Mouse (Mus musculus): Measurements from ENCODE around the gene Ugt1a1. TPM values are rescaled to one million over a fixed set of nuclear protein-coding genes. Genes with fewer than 3 reads are reported as not detected.

Ugt1a1 gene
- total and polyA plus RNA-seq, 2 experiments: 574 to 719 TPM

DNA sequence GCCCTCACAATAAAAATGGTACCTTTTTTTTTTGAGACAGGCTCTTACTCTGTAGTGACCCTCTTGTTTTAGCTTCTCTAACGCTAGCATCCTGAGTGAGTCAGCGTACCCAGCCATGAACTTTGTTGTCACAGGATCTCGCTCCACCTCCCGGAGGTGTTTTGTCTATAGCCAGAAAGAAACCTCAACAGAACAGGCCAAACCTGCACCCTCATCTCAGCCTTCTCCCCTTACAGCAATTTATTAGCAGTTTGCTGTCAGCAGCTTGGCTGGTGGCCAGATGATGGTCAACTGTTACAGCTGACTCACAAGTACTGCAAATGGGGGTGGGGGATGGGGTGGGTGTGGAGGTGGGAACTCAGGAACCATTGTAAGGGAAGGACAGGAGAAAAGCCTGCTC lies 50.5 kb downstream of the Ugt1a1 start:
- Histone ChIP-seq H3K27ac (replicated peaks; ENCODE audit: insufficient read depth, low read depth, low read length) (no peak overlapping the region), H3K36me3 (ENCODE audit: control insufficient read depth, insufficient read depth, low read length) (peaks cover 41% of the 10 kb centered on the region), H3K4me1 (ENCODE audit: control insufficient read depth, insufficient read depth, low read length) (peaks cover 19% of the 10 kb centered on the region), H3K79me2 (ENCODE audit: control insufficient read depth, insufficient read depth, low read length) (peaks cover 8% of the 10 kb centered on the region; the same call in 1 of the 2 replicates), H3K4me3 (ENCODE audit: insufficient read depth, low read depth, low read length) (no peak overlapping the region), H3K9ac (ENCODE audit: low read depth, low read length) (no peak overlapping the region), H3K27me3 (ENCODE audit: control insufficient read depth, insufficient read depth, low read length) (no peaks in the 10 kb centered on the region)
- TF ChIP-seq POLR2A (IDR thresholded peaks at IDR 0.05; ENCODE audit: extremely low read depth, insufficient read depth, low read length) (no peak), CTCF (IDR thresholded peaks at IDR 0.05; ENCODE audit: low read depth, low read length) (no peak)
- 72% methylated on average over 4 of the region's 4 CpGs for WGBS
- no peak for DNase-seq (ENCODE audit: extremely low read depth, low read depth, low spot score)

DNA sequence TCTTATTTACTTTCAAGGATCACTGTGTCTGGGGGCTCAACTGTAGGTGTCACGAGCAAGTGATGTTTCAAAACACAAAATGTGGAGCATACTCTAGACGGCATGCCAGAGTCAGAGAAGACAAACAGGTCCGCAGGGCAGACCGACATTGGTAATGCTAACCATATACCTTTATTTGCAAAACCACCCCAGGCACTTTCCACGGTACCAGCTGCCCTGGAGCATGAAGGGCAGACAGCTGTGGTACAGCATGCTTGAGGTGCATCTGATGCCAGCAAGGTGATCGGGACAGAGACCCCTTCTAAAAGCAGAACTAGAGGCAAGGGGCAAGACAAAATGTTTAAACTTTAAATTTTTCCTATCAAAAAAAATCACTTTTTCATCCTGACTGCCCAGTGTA lies 51.2 kb downstream of the Ugt1a1 start:
- H3K36me3 ChIP-seq (ENCODE audit: control insufficient read depth, insufficient read depth, low read length): peaks cover 48% of the 10 kb centered on the region
- TF ChIP-seq CTCF (IDR thresholded peaks at IDR 0.05; ENCODE audit: low read depth, low read length) (no peak), POLR2A (IDR thresholded peaks at IDR 0.05; ENCODE audit: extremely low read depth, insufficient read depth, low read length) (no peak)
- H3K27me3 ChIP-seq (ENCODE audit: control insufficient read depth, insufficient read depth, low read length): no peaks in the 10 kb centered on the region
- WGBS: 66% methylated on average over 6 of the region's 6 CpGs
- H3K9ac ChIP-seq (ENCODE audit: low read depth, low read length): no peak overlapping the region
- H3K4me1 ChIP-seq (ENCODE audit: control insufficient read depth, insufficient read depth, low read length): peaks cover 25% of the 10 kb centered on the region
- H3K4me3 ChIP-seq (ENCODE audit: insufficient read depth, low read depth, low read length): no peak overlapping the region
- peaks cover 12% of the 10 kb centered on the region; the same call in 1 of the 2 replicates for H3K79me2 ChIP-seq (ENCODE audit: control insufficient read depth, insufficient read depth, low read length)
- DNase-seq (ENCODE audit: extremely low read depth, low read depth, low spot score): no peak
- H3K27ac ChIP-seq (replicated peaks; ENCODE audit: insufficient read depth, low read depth, low read length): no peak overlapping the region

- H3K27ac ChIP-seq (replicated peaks; ENCODE audit: insufficient read depth, low read depth, low read length): no peak overlapping the region
- H3K79me2 ChIP-seq (ENCODE audit: control insufficient read depth, insufficient read depth, low read length): peaks cover 12% of the 10 kb centered on the region; the same call in 1 of the 2 replicates
- no peaks in the 10 kb centered on the region for H3K27me3 ChIP-seq (ENCODE audit: control insufficient read depth, insufficient read depth, low read length)
- TF ChIP-seq POLR2A (IDR thresholded peaks at IDR 0.05; ENCODE audit: extremely low read depth, insufficient read depth, low read length): no peak
- TF ChIP-seq CTCF (IDR thresholded peaks at IDR 0.05; ENCODE audit: low read depth, low read length): no peak
- WGBS: 89% methylated on average over 5 of the region's 5 CpGs
- DNase-seq (ENCODE audit: extremely low read depth, low read depth, low spot score): no peak
- peaks cover 32% of the 10 kb centered on the region for H3K4me1 ChIP-seq (ENCODE audit: control insufficient read depth, insufficient read depth, low read length)
- no peak overlapping the region for H3K4me3 ChIP-seq (ENCODE audit: insufficient read depth, low read depth, low read length)
- peaks cover 53% of the 10 kb centered on the region for H3K36me3 ChIP-seq (ENCODE audit: control insufficient read depth, insufficient read depth, low read length)
- no peak overlapping the region for H3K9ac ChIP-seq (ENCODE audit: low read depth, low read length)
Observed at GRCm38 (mm10) chr1:88263778-88264177, 52.0 kb downstream of the Ugt1a1 start.

DNA sequence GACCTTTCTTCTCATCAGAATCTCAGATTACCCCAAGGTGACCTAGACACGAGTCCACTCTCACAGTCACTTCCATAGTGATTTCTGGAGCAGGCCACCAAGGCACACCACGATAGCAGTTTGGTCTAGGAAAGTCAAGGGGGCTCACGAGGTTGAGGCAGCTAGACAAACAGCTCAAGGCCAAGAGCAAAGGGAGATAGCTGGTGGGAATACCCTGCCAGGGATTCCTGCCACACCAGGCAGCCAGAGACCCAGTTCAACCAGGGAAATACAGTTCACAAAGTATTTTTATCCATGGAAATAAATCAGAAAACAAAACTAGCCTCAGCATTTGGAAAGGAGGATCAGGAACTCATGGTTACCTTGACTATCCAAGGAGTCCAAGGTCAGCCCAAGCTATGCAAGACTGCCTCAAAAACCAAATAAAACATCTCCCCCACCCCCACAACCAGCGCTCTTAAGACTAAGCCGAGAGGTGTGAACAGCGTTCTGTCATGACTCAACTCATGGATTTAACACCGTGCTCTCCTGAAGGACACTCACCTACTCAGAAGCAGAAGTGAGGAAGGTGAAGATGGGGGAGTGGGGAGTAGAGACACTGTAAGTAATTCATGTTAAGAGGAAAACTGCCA lies 52.6 kb downstream of the Ugt1a1 start:
- H3K36me3 ChIP-seq (ENCODE audit: control insufficient read depth, insufficient read depth, low read length): peaks cover 58% of the 10 kb centered on the region
- no peaks in the 10 kb centered on the region for H3K27me3 ChIP-seq (ENCODE audit: control insufficient read depth, insufficient read depth, low read length)
- 82% methylated on average over 7 of the region's 7 CpGs for WGBS

DNA sequence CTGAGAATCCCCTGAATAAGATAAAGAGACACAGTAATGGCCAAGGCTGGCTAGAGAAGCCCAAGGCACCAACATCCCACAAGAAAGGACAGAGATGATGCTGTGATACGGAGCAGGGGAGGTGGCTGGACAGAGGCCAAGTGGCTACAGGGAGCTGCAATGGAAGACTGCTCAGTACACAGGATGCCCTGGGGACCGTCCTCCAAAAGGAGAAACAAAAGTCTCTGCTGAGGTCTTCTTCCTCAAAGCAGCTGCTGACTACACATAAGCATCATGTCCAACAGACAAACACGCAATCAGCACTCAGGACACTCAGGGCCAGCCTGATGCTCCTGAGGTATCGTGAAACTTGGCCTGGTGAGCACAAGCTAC lies 53.1 kb downstream of the Ugt1a1 start:
- peaks cover 60% of the 10 kb centered on the region for H3K36me3 ChIP-seq (ENCODE audit: control insufficient read depth, insufficient read depth, low read length)
- H3K4me1 ChIP-seq (ENCODE audit: control insufficient read depth, insufficient read depth, low read length): peaks cover 33% of the 10 kb centered on the region
- 72% methylated on average over 4 of the region's 4 CpGs for WGBS
- H3K27ac ChIP-seq (replicated peaks; ENCODE audit: insufficient read depth, low read depth, low read length): no peak overlapping the region
- no peak overlapping the region for H3K9ac ChIP-seq (ENCODE audit: low read depth, low read length)
- DNase-seq (ENCODE audit: extremely low read depth, low read depth, low spot score): no peak
- H3K79me2 ChIP-seq (ENCODE audit: control insufficient read depth, insufficient read depth, low read length): peaks cover 12% of the 10 kb centered on the region; the same call in 1 of the 2 replicates
- no peak overlapping the region for H3K4me3 ChIP-seq (ENCODE audit: insufficient read depth, low read depth, low read length)
- TF ChIP-seq POLR2A (IDR thresholded peaks at IDR 0.05; ENCODE audit: extremely low read depth, insufficient read depth, low read length) (no peak), CTCF (IDR thresholded peaks at IDR 0.05; ENCODE audit: low read depth, low read length) (no peak)
- H3K27me3 ChIP-seq (ENCODE audit: control insufficient read depth, insufficient read depth, low read length): no peaks in the 10 kb centered on the region

More for the DNA sequence above, 52.6 kb downstream of the Ugt1a1 start:
- TF ChIP-seq POLR2A (IDR thresholded peaks at IDR 0.05; ENCODE audit: extremely low read depth, insufficient read depth, low read length) (no peak), CTCF (IDR thresholded peaks at IDR 0.05; ENCODE audit: low read depth, low read length) (no peak)
- Histone ChIP-seq H3K4me1 (ENCODE audit: control insufficient read depth, insufficient read depth, low read length) (peaks cover 33% of the 10 kb centered on the region), H3K9ac (ENCODE audit: low read depth, low read length) (no peak overlapping the region), H3K4me3 (ENCODE audit: insufficient read depth, low read depth, low read length) (no peak overlapping the region), H3K27ac (replicated peaks; ENCODE audit: insufficient read depth, low read depth, low read length) (no peak overlapping the region), H3K79me2 (ENCODE audit: control insufficient read depth, insufficient read depth, low read length) (peaks cover 12% of the 10 kb centered on the region; the same call in 1 of the 2 replicates)
- no peak for DNase-seq (ENCODE audit: extremely low read depth, low read depth, low spot score)

DNA sequence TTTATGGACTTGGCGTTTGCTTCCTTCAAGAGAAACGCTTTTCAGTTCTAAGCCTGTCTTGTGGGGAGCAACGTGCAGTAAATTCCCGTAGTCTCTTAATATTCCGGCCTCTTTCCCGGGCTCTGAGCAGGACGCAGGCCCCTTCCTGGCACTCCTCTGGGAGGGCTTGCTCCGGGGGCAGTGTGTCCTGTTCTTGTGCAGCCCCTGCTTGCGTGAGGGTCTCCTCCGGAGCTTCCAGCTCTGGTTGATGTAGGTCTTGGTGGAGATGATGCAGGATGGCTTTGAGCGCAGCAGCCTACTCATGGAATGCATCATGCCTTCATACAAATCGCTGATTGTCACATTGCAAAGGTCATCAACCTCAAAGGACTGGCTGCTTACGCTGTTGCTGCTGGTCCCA lies 54.4 kb downstream of the Ugt1a1 start:
- WGBS: 89% methylated on average over 13 of the region's 13 CpGs
- TF ChIP-seq POLR2A (IDR thresholded peaks at IDR 0.05; ENCODE audit: extremely low read depth, insufficient read depth, low read length) (no peak), CTCF (IDR thresholded peaks at IDR 0.05; ENCODE audit: low read depth, low read length) (no peak)
- DNase-seq (ENCODE audit: extremely low read depth, low read depth, low spot score): no peak
- Histone ChIP-seq H3K36me3 (ENCODE audit: control insufficient read depth, insufficient read depth, low read length) (peaks cover 60% of the 10 kb centered on the region), H3K79me2 (ENCODE audit: control insufficient read depth, insufficient read depth, low read length) (peaks cover 12% of the 10 kb centered on the region; the same call in 1 of the 2 replicates), H3K4me3 (ENCODE audit: insufficient read depth, low read depth, low read length) (no peak overlapping the region), H3K9ac (ENCODE audit: low read depth, low read length) (no peak overlapping the region), H3K4me1 (ENCODE audit: control insufficient read depth, insufficient read depth, low read length) (peaks cover 27% of the 10 kb centered on the region), H3K27me3 (ENCODE audit: control insufficient read depth, insufficient read depth, low read length) (no peaks in the 10 kb centered on the region), H3K27ac (replicated peaks; ENCODE audit: insufficient read depth, low read depth, low read length) (no peak overlapping the region)

All from liver, adult 2 months (tissue).